Mouse (Mus musculus): Measurements from ENCODE around the gene Tm6sf1. TPM values are rescaled to one million over a fixed set of nuclear protein-coding genes. Genes with fewer than 3 reads are reported as not detected.
A peak's percentile ranks its signal among the peaks of the same experiment; 100 is the strongest.

Gene Tm6sf1
- polyA plus RNA-seq, 1 experiment = 2.0 TPM

GRCm38 (mm10) chr7:81849214-81849613, 9.6 kb upstream of the Tm6sf1 start:
- TF ChIP-seq CTCF (IDR thresholded peaks at IDR 0.05; ENCODE audit: borderline replicate concordance, insufficient read depth, low read length) (no peak), POLR2A (IDR thresholded peaks at IDR 0.05; ENCODE audit: low read depth, low read length) (no peak)
- Histone ChIP-seq H3K27ac (ENCODE audit: insufficient read depth, low read length) (no peak overlapping the region), H3K4me3 (ENCODE audit: insufficient read depth, low read length) (no peak overlapping the region), H3K4me1 (ENCODE audit: control insufficient read depth, insufficient read depth, low read length) (no peaks in the 10 kb centered on the region)

DNA sequence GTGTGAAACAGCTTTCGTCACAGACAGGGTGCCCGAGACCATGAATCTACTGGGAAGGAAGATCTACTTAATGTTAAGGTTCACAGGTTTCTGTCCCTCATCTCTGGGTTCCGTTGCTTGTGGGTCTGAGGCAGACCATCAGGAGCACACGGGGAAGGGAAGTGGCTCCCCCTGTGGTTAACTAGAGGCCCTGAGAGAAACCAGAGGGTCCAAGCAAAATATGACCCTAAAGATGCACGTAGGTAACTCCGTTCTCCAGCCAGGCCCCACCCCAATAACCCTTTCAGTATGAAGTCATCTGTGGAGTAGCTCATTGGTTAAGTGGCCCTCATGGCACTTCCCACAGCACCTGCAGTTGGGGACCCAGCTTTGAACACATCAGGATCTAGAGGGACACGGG, 9.2 kb upstream of the Tm6sf1 start:
- TF ChIP-seq CTCF (IDR thresholded peaks at IDR 0.05; ENCODE audit: borderline replicate concordance, insufficient read depth, low read length) = no peak
- TF ChIP-seq POLR2A (IDR thresholded peaks at IDR 0.05; ENCODE audit: low read depth, low read length) = no peak
- Histone ChIP-seq H3K4me3 (ENCODE audit: insufficient read depth, low read length) (no peak overlapping the region), H3K27ac (ENCODE audit: insufficient read depth, low read length) (no peak overlapping the region), H3K4me1 (ENCODE audit: control insufficient read depth, insufficient read depth, low read length) (no peaks in the 10 kb centered on the region)

- Histone ChIP-seq H3K27ac (ENCODE audit: insufficient read depth, low read length) (no peak overlapping the region), H3K4me3 (ENCODE audit: insufficient read depth, low read length) (no peak overlapping the region), H3K4me1 (ENCODE audit: control insufficient read depth, insufficient read depth, low read length) (no peaks in the 10 kb centered on the region)
- TF ChIP-seq CTCF (IDR thresholded peaks at IDR 0.05; ENCODE audit: borderline replicate concordance, insufficient read depth, low read length) (no peak), POLR2A (IDR thresholded peaks at IDR 0.05; ENCODE audit: low read depth, low read length) (no peak)
Observed at GRCm38 (mm10) chr7:81850171-81850570, 8.6 kb upstream of the Tm6sf1 start.

DNA sequence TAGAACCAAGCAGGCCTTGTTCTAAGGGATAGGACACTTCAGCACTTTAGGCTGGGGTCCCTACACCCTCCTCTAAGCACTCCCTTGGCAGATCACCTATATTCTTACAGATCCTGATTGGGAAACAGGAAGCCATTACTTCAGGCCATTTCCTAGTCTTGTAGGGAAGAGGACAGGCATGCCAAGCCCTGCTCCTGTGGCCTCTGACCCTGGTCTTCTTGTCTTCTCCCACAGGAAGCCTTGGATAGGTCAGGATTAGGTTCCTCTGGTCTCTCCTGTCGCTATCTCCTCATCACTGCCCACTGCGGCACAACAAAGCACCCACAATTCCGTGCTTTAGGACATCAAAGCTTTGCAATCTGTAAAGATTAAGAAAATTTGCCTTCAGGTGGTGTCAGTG, 7.1 kb upstream of the Tm6sf1 start:
- TF ChIP-seq CTCF (IDR thresholded peaks at IDR 0.05; ENCODE audit: borderline replicate concordance, insufficient read depth, low read length) (no peak), POLR2A (IDR thresholded peaks at IDR 0.05; ENCODE audit: low read depth, low read length) (no peak)
- Histone ChIP-seq H3K4me1 (ENCODE audit: control insufficient read depth, insufficient read depth, low read length) (no peaks in the 10 kb centered on the region), H3K27ac (ENCODE audit: insufficient read depth, low read length) (no peak overlapping the region), H3K4me3 (ENCODE audit: insufficient read depth, low read length) (no peak overlapping the region)

DNA sequence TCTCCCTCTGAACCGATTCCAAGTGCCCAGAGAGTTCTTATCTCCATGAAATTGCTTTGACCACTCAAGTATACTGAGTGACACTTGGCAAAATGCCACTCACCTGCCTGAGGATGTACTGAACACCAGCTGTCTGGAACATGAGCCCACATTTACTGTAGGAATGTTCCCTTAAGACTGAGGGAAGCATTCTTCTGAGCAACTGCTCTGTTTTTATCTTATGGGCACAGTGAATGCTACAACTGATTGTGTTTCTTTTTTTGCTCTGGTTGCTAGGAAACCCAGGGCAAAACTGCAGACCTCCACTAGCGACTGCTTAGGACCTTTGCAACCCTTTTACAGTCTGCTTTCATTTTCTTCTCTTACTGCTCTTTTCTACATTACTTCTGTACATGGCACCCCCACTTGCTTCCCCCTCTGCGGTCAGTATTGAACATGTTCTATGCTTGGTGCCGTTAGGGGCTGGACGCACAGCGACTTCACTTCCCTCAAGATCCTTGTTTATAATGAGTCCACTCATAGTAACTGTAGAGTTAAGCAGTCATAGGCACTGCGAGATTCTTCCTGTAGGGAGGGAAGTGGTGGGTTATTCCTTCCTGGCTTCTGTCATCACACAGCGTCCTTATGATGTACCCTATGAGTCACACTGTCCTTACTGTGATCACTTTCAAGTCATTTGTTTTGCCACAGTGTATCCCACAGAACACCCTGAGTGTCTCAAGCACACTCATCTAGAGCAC, 4.1 kb upstream of the Tm6sf1 start:
- Histone ChIP-seq H3K4me1 (ENCODE audit: control insufficient read depth, insufficient read depth, low read length) (no peaks in the 10 kb centered on the region), H3K27ac (ENCODE audit: insufficient read depth, low read length) (no peak overlapping the region), H3K4me3 (ENCODE audit: insufficient read depth, low read length) (no peak overlapping the region)
- no peak for TF ChIP-seq POLR2A (IDR thresholded peaks at IDR 0.05; ENCODE audit: low read depth, low read length)
- TF ChIP-seq CTCF (IDR thresholded peaks at IDR 0.05; ENCODE audit: borderline replicate concordance, insufficient read depth, low read length) = no peak

GRCm38 (mm10) chr7:81855694-81856093, 3.1 kb upstream of the Tm6sf1 start, which contains the start of gene Gm10160:
TSS of gene Gm10160 (minus strand) at chr7:81855794.
- H3K4me3 ChIP-seq (ENCODE audit: insufficient read depth, low read length) = no peak within 1 kb of the TSS
- TF ChIP-seq CTCF (IDR thresholded peaks at IDR 0.05; ENCODE audit: borderline replicate concordance, insufficient read depth, low read length) (no peak), POLR2A (IDR thresholded peaks at IDR 0.05; ENCODE audit: low read depth, low read length) (no peak)
- H3K4me1 ChIP-seq (ENCODE audit: control insufficient read depth, insufficient read depth, low read length) = no peaks in the 10 kb centered on the region

GRCm38 (mm10) chr7:81856221-81856620, 2.6 kb upstream of the Tm6sf1 start:
- TF ChIP-seq CTCF (IDR thresholded peaks at IDR 0.05; ENCODE audit: borderline replicate concordance, insufficient read depth, low read length) = no peak
- TF ChIP-seq POLR2A (IDR thresholded peaks at IDR 0.05; ENCODE audit: low read depth, low read length) = no peak
- H3K4me3 ChIP-seq (ENCODE audit: insufficient read depth, low read length) = no peak overlapping the region
- H3K4me1 ChIP-seq (ENCODE audit: control insufficient read depth, insufficient read depth, low read length) = no peaks in the 10 kb centered on the region
- H3K27ac ChIP-seq (ENCODE audit: insufficient read depth, low read length) = no peak overlapping the region

More at GRCm38 (mm10) chr7:81855694-81856093, 3.1 kb upstream of the Tm6sf1 start, which contains the start of gene Gm10160:
- no peak within 1 kb of the TSS for H3K27ac ChIP-seq (ENCODE audit: insufficient read depth, low read length)

DNA sequence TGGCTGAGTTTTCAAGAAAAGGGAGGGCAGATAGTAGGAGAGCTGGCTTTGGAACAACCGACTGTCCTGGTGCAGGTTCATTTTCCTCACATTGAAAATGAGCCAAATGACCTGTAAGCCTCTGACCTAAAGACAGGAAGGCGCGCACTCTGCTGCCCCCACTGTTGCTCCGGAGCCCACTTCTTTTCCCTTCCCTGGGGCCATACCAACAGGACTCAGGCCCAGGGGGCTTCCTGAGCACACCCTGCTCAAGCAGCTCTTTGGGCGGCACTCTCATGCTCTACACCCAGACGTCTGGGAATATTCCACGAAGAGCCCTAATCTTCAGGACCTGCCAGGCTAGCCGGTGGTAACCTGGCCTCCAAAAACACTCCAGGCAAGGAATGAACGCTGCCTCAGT, 565 bp upstream of the Tm6sf1 start:
- TF ChIP-seq CTCF (IDR thresholded peaks at IDR 0.05; ENCODE audit: borderline replicate concordance, insufficient read depth, low read length) (no peak), POLR2A (IDR thresholded peaks at IDR 0.05; ENCODE audit: low read depth, low read length) (no peak)
- H3K4me1 ChIP-seq (ENCODE audit: control insufficient read depth, insufficient read depth, low read length) = no peaks in the 10 kb centered on the region
- no peak overlapping the region for H3K4me3 ChIP-seq (ENCODE audit: insufficient read depth, low read length)
- H3K27ac ChIP-seq (ENCODE audit: insufficient read depth, low read length) = no peak overlapping the region

DNA sequence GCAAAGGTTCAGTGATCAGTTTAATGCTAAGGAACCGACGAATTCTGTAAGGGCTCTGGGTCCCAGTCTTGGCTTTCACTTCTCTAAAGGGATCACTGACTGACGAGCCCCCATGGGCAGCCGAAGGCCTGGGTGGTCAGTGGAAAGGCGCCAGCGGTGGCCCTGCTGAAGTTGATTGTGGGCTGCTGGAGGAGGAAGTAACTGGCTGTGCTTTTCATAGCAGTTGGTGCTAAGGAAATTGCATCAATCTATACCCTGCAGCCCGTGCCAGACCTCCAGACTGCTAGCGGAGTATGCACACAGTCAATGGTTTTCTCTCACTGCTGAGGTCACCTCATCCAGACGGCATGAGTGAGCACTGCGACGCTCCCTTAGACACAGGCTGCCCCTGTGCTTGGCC, 1.3 kb downstream of the Tm6sf1 start:
- TF ChIP-seq CTCF (IDR thresholded peaks at IDR 0.05; ENCODE audit: borderline replicate concordance, insufficient read depth, low read length) (no peak), POLR2A (IDR thresholded peaks at IDR 0.05; ENCODE audit: low read depth, low read length) (no peak)
- Histone ChIP-seq H3K27ac (ENCODE audit: insufficient read depth, low read length) (no peak overlapping the region), H3K4me1 (ENCODE audit: control insufficient read depth, insufficient read depth, low read length) (no peaks in the 10 kb centered on the region), H3K4me3 (ENCODE audit: insufficient read depth, low read length) (0 out of 2 replicates have a peak overlapping the region, but pooled peaks have one; percentile 56)

DNA sequence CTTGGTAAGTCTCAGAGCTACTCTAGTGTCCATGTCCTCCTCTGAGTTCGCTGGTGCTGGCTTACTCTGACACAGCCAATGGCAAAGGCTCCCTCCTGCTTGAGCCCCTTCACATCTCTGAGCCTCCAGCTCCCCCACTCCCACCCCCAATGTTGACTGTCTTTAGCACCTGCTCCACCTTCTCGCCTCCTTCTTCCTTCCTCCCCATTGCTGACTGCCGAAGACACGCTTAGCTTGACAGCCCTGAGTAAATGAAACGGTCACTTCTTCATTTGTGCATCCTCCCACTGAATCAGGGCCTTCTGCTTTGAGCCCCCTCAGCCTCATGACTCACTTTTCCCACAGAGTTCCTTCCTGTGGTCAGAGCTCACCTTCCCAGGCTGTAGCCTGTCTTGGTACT, 2.2 kb downstream of the Tm6sf1 start:
- Histone ChIP-seq H3K4me1 (ENCODE audit: control insufficient read depth, insufficient read depth, low read length) (no peaks in the 10 kb centered on the region), H3K4me3 (ENCODE audit: insufficient read depth, low read length) (no peak overlapping the region), H3K27ac (ENCODE audit: insufficient read depth, low read length) (no peak overlapping the region)
- no peak for TF ChIP-seq POLR2A (IDR thresholded peaks at IDR 0.05; ENCODE audit: low read depth, low read length)
- TF ChIP-seq CTCF (IDR thresholded peaks at IDR 0.05; ENCODE audit: borderline replicate concordance, insufficient read depth, low read length) = no peak
